Mouse (Mus musculus): ENCODE measurements around the gene Fkbp5. TPM values are rescaled to one million over a fixed set of nuclear protein-coding genes. Genes with fewer than 3 reads are reported as not detected.
"Not testable (repeated sequence)": the region's sequence is repeated elsewhere in the genome, so short reads cannot be mapped to it uniquely, and the experiment has no call there.

Fkbp5 gene
- 11.6 and 12.2 TPM in 2 replicates for polyA plus RNA-seq (2014; fragmentation: Nextera tagmentation; extraction: Ambion mirVana)

GRCm38 (mm10) chr17:28517441-28517955 lies at the start of gene Fkbp5:
Gene Fkbp5, minus strand, starts transcription at chr17:28517527.
- Histone ChIP-seq H3K4me1 (ENCODE audit: control insufficient read depth, insufficient read depth, low read length) (peaks cover 8% of the 10 kb centered on the region), H3K27me3 (ENCODE audit: control insufficient read depth, insufficient read depth, low read length) (0 out of 2 replicates have a peak, but pooled peaks cover 11% of the 10 kb centered on the region), H3K9ac (ENCODE audit: low read length) (peak within 1 kb of the TSS; percentile 61), H3K36me3 (ENCODE audit: control insufficient read depth, insufficient read depth, low read length) (no peaks in the 10 kb centered on the region), H3K9me3 (ENCODE audit: control insufficient read depth, low read length) (no peaks in the 10 kb centered on the region), H3K27ac (replicated peaks; ENCODE audit: low read depth, low read length) (no peak within 1 kb of the TSS), H3K4me2 (ENCODE audit: low read depth, severe bottlenecking) (peak within 1 kb of the TSS; percentile 91), H3K4me3 (ENCODE audit: low read depth, low read length) (peak within 1 kb of the TSS; percentile 43)
- 5% methylated on average over 16 of the region's 16 CpGs for WGBS
- DNase-seq (ENCODE audit: low spot score) (peak; percentile 49), ATAC-seq (ENCODE audit: insufficient number of reproducible peaks, low FRiP score, low TSS enrichment, low read depth) (no peak)

- no peak for DNase-seq (ENCODE audit: low spot score)
- H3K36me3 ChIP-seq (ENCODE audit: control insufficient read depth, insufficient read depth, low read length), result no peaks in the 10 kb centered on the region
- H3K4me3 ChIP-seq (ENCODE audit: low read depth, low read length), result no peak overlapping the region
- no peak overlapping the region for H3K4me2 ChIP-seq (ENCODE audit: low read depth, severe bottlenecking)
- no peaks in the 10 kb centered on the region for H3K9me3 ChIP-seq (ENCODE audit: control insufficient read depth, low read length)
- H3K9ac ChIP-seq (ENCODE audit: low read length), result no peak overlapping the region
- no peaks in the 10 kb centered on the region for H3K27me3 ChIP-seq (ENCODE audit: control insufficient read depth, insufficient read depth, low read length)
- ATAC-seq (ENCODE audit: insufficient number of reproducible peaks, low FRiP score, low TSS enrichment, low read depth), result no peak
- H3K4me1 ChIP-seq (ENCODE audit: control insufficient read depth, insufficient read depth, low read length), result peaks cover 8% of the 10 kb centered on the region
- H3K27ac ChIP-seq (replicated peaks; ENCODE audit: low read depth, low read length), result no peak overlapping the region
These were observed 47.9 kb upstream of the Fkbp5 start for GRCm38 (mm10) chr17:28565181-28565580.

- peaks cover 14% of the 10 kb centered on the region for H3K4me1 ChIP-seq (ENCODE audit: control insufficient read depth, insufficient read depth, low read length)
- H3K4me2 ChIP-seq (ENCODE audit: low read depth, severe bottlenecking), result no peak overlapping the region
- no peak for ATAC-seq (ENCODE audit: insufficient number of reproducible peaks, low FRiP score, low TSS enrichment, low read depth)
- H3K9ac ChIP-seq (ENCODE audit: low read length), result no peak overlapping the region
- H3K4me3 ChIP-seq (ENCODE audit: low read depth, low read length), result no peak overlapping the region
- H3K27ac ChIP-seq (replicated peaks; ENCODE audit: low read depth, low read length), result no peak overlapping the region
- DNase-seq (ENCODE audit: low spot score), result no peak
- H3K27me3 ChIP-seq (ENCODE audit: control insufficient read depth, insufficient read depth, low read length), result no peaks in the 10 kb centered on the region
- WGBS, result 63% methylated on average over 7 of the region's 7 CpGs
- H3K36me3 ChIP-seq (ENCODE audit: control insufficient read depth, insufficient read depth, low read length), result no peaks in the 10 kb centered on the region
- no peaks in the 10 kb centered on the region for H3K9me3 ChIP-seq (ENCODE audit: control insufficient read depth, low read length)
These were observed 44.3 kb upstream of the Fkbp5 start for GRCm38 (mm10) chr17:28561613-28562012.

GRCm38 (mm10) chr17:28560598-28560997 lies 43.3 kb upstream of the Fkbp5 start, which contains the start of gene Clps:
Gene Clps, minus strand, starts transcription at chr17:28560766.
- Histone ChIP-seq H3K4me2 (ENCODE audit: low read depth, severe bottlenecking) (no peak within 1 kb of the TSS), H3K36me3 (ENCODE audit: control insufficient read depth, insufficient read depth, low read length) (no peaks in the 10 kb centered on the region), H3K4me3 (ENCODE audit: low read depth, low read length) (no peak within 1 kb of the TSS), H3K27me3 (ENCODE audit: control insufficient read depth, insufficient read depth, low read length) (no peaks in the 10 kb centered on the region), H3K9ac (ENCODE audit: low read length) (no peak within 1 kb of the TSS), H3K27ac (replicated peaks; ENCODE audit: low read depth, low read length) (no peak within 1 kb of the TSS), H3K9me3 (ENCODE audit: control insufficient read depth, low read length) (no peaks in the 10 kb centered on the region), H3K4me1 (ENCODE audit: control insufficient read depth, insufficient read depth, low read length) (peaks cover 17% of the 10 kb centered on the region)
- 85% methylated on average over 4 of the region's 4 CpGs for WGBS
- DNase-seq (ENCODE audit: low spot score) (no peak), ATAC-seq (ENCODE audit: insufficient number of reproducible peaks, low FRiP score, low TSS enrichment, low read depth) (no peak)

GRCm38 (mm10) chr17:28557772-28558171 lies 40.4 kb upstream of the Fkbp5 start:
- ATAC-seq (ENCODE audit: insufficient number of reproducible peaks, low FRiP score, low TSS enrichment, low read depth), result no peak
- Histone ChIP-seq H3K36me3 (ENCODE audit: control insufficient read depth, insufficient read depth, low read length) (no peaks in the 10 kb centered on the region), H3K9me3 (ENCODE audit: control insufficient read depth, low read length) (no peaks in the 10 kb centered on the region), H3K4me3 (ENCODE audit: low read depth, low read length) (no peak overlapping the region), H3K27me3 (ENCODE audit: control insufficient read depth, insufficient read depth, low read length) (no peaks in the 10 kb centered on the region), H3K9ac (ENCODE audit: low read length) (no peak overlapping the region), H3K4me1 (ENCODE audit: control insufficient read depth, insufficient read depth, low read length) (peaks cover 20% of the 10 kb centered on the region), H3K4me2 (ENCODE audit: low read depth, severe bottlenecking) (no peak overlapping the region), H3K27ac (replicated peaks; ENCODE audit: low read depth, low read length) (no peak overlapping the region)
- WGBS, result 61% methylated on average over 6 of the region's 6 CpGs
- no peak for DNase-seq (ENCODE audit: low spot score)

GRCm38 (mm10) chr17:28556635-28557396 lies 39.5 kb upstream of the Fkbp5 start:
- Histone ChIP-seq H3K4me1 (ENCODE audit: control insufficient read depth, insufficient read depth, low read length) (peaks cover 19% of the 10 kb centered on the region), H3K27ac (replicated peaks; ENCODE audit: low read depth, low read length) (no peak overlapping the region), H3K4me2 (ENCODE audit: low read depth, severe bottlenecking) (no peak overlapping the region), H3K9ac (ENCODE audit: low read length) (no peak overlapping the region), H3K4me3 (ENCODE audit: low read depth, low read length) (no peak overlapping the region), H3K36me3 (ENCODE audit: control insufficient read depth, insufficient read depth, low read length) (no peaks in the 10 kb centered on the region), H3K9me3 (ENCODE audit: control insufficient read depth, low read length) (no peaks in the 10 kb centered on the region), H3K27me3 (ENCODE audit: control insufficient read depth, insufficient read depth, low read length) (no peaks in the 10 kb centered on the region)
- 46% methylated on average over 6 of the region's 6 CpGs for WGBS
- no peak for ATAC-seq (ENCODE audit: insufficient number of reproducible peaks, low FRiP score, low TSS enrichment, low read depth)
- no peak for DNase-seq (ENCODE audit: low spot score)

- not testable (repeated sequence) for H3K27ac ChIP-seq (replicated peaks; ENCODE audit: low read depth, low read length); ATAC-seq (ENCODE audit: insufficient number of reproducible peaks, low FRiP score, low TSS enrichment, low read depth); H3K4me3 ChIP-seq (ENCODE audit: low read depth, low read length); DNase-seq (ENCODE audit: low spot score); H3K4me2 ChIP-seq (ENCODE audit: low read depth, severe bottlenecking); H3K36me3 ChIP-seq (ENCODE audit: control insufficient read depth, insufficient read depth, low read length); H3K27me3 ChIP-seq (ENCODE audit: control insufficient read depth, insufficient read depth, low read length); H3K9ac ChIP-seq (ENCODE audit: low read length); H3K9me3 ChIP-seq (ENCODE audit: control insufficient read depth, low read length)
- peaks cover 12% of the 10 kb centered on the region for H3K4me1 ChIP-seq (ENCODE audit: control insufficient read depth, insufficient read depth, low read length)
- WGBS, result 87% methylated on average over 4 of the region's 4 CpGs
These were observed 36.7 kb upstream of the Fkbp5 start for GRCm38 (mm10) chr17:28554021-28554420.

- Histone ChIP-seq H3K4me2 (ENCODE audit: low read depth, severe bottlenecking) (no peak overlapping the region), H3K9ac (ENCODE audit: low read length) (no peak overlapping the region), H3K4me1 (ENCODE audit: control insufficient read depth, insufficient read depth, low read length) (peaks cover 13% of the 10 kb centered on the region), H3K9me3 (ENCODE audit: control insufficient read depth, low read length) (no peaks in the 10 kb centered on the region), H3K4me3 (ENCODE audit: low read depth, low read length) (no peak overlapping the region), H3K27me3 (ENCODE audit: control insufficient read depth, insufficient read depth, low read length) (no peaks in the 10 kb centered on the region), H3K36me3 (ENCODE audit: control insufficient read depth, insufficient read depth, low read length) (no peaks in the 10 kb centered on the region), H3K27ac (replicated peaks; ENCODE audit: low read depth, low read length) (no peak overlapping the region)
- 0 out of 2 replicates have a peak, but pooled peaks have one; percentile 51 for ATAC-seq (ENCODE audit: insufficient number of reproducible peaks, low FRiP score, low TSS enrichment, low read depth)
- peak; percentile 88 for DNase-seq (ENCODE audit: low spot score)
- 4% methylated on average over 14 of the region's 14 CpGs for WGBS
These were observed 35.9 kb upstream of the Fkbp5 start for GRCm38 (mm10) chr17:28553040-28553793.

All from limb, embryonic 11.5 days (tissue).